Mouse (Mus musculus): ENCODE data around the gene Atp13a2. TPM values are rescaled to one million over a fixed set of nuclear protein-coding genes. Genes with fewer than 3 reads are reported as not detected.

Gene Atp13a2
- polyA plus RNA-seq, 1 experiment = 260 TPM

DNA sequence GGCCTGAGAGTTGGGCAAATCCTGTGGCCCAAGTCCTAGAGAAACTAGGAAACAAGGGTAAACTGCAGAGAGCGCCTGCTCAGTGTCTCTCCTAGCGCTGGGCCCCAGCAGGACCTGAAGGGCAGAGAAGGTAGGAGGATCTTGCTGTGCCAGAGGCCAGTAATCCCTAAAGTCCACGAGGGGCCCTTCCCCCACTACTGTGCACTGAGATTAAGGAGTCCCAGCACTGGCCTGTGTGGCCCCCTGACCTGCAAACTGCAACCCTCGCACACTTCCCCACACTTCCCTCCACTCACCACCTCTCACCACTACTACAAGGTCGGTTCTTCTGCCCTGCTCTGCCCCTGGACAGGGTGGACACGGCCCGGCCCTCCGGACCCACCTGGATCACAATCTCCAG lies 66.5 kb downstream of the Atp13a2 start:
- TF ChIP-seq CTCF (IDR thresholded peaks at IDR 0.05; ENCODE audit: borderline replicate concordance, extremely low read depth, insufficient read depth, insufficient read length) (no peak), POLR2A (IDR thresholded peaks at IDR 0.05; ENCODE audit: borderline replicate concordance, extremely low read depth, insufficient read depth, insufficient read length, poor library complexity, severe bottlenecking) (no peak)
- DNase-seq (ENCODE audit: low read depth) = no peak

DNA sequence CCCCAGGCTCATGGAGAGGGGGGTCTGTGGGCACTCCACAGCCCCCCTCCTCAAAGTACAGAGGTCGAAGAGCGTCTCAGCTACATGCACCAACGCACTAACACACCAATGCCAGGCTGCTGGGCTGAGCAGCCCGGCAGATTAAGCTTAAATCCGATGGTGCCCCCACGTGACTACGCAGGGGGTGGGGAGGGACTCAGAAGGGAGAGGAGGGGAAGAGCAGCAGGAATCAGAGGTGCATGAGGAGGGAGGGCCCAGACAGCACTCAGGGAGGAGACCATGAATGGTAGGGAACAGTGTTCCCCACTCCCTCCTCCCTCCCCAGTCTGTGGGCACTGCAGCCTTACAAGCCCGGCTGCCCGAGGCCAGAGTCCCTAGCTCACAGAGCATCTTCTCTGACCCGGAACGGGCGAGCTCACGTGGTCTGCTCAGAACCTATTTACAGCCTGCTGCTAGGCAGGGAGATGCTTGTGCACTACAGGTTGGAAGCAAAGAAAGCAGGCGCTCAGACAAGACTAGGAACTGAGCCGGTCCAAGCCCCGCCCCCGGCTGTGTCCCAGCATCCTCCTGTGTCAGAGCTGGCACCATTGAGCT lies 67.0 kb downstream of the Atp13a2 start:
- TF ChIP-seq POLR2A (IDR thresholded peaks at IDR 0.05; ENCODE audit: borderline replicate concordance, extremely low read depth, insufficient read depth, insufficient read length, poor library complexity, severe bottlenecking) (no peak), CTCF (IDR thresholded peaks at IDR 0.05; ENCODE audit: borderline replicate concordance, extremely low read depth, insufficient read depth, insufficient read length) (no peak)
- peak; percentile 91 for DNase-seq (ENCODE audit: low read depth)

Other genes with a start within 250 kb of the Atp13a2 start
- gene Padi6, start 244.2 kb upstream of the Atp13a2 start, polyA plus RNA-seq (2012; rRNA removed) = 0.04 TPM in 1 of 2 replicates, not detected in the other
- gene Padi4, start 212.6 kb upstream of the Atp13a2 start, polyA plus RNA-seq (2012; rRNA removed) = 0.11 and 0.14 TPM in 2 replicates
- gene Padi3, start 176.2 kb upstream of the Atp13a2 start, polyA plus RNA-seq (2012; rRNA removed) = 0.01 and 0.05 TPM in 2 replicates
- gene Padi1, start 141.1 kb upstream of the Atp13a2 start, polyA plus RNA-seq (2012; rRNA removed) = 0.03 TPM in 2 replicates
- gene Padi2, start 80.5 kb upstream of the Atp13a2 start, polyA plus RNA-seq (2012; rRNA removed) = 0.43 and 0.67 TPM in 2 replicates
- 213 and 233 TPM in 2 replicates for gene Sdhb, start 25.7 kb upstream of the Atp13a2 start, polyA plus RNA-seq (2012; rRNA removed)
- 186 and 220 TPM in 2 replicates for gene Mfap2, start 23.5 kb downstream of the Atp13a2 start, polyA plus RNA-seq (2012; rRNA removed)
- gene Crocc, start 73.7 kb downstream of the Atp13a2 start, polyA plus RNA-seq (2012; rRNA removed) = 40.4 and 42.5 TPM in 2 replicates
- gene Necap2, start 91.5 kb downstream of the Atp13a2 start, polyA plus RNA-seq (2012; rRNA removed) = 58.5 and 74.2 TPM in 2 replicates
- gene Spata21, start 101.5 kb downstream of the Atp13a2 start, polyA plus RNA-seq (2012; rRNA removed) = 0.05 TPM in 1 of 2 replicates, not detected in the other
- 34.1 and 46.0 TPM in 2 replicates for gene Szrd1, start 152.9 kb downstream of the Atp13a2 start, polyA plus RNA-seq (2012; rRNA removed)
- 26.0 and 32.0 TPM in 2 replicates for gene Fbxo42, start 161.0 kb downstream of the Atp13a2 start, polyA plus RNA-seq (2012; rRNA removed)
- gene Rsg1, start 227.1 kb downstream of the Atp13a2 start, polyA plus RNA-seq (2012; rRNA removed) = 5.2 and 5.5 TPM in 2 replicates

Data from brain, embryonic 14.5 days (tissue).